Mouse (Mus musculus) T-helper 17 cell (primary cell): ENCODE measurements around the gene Phyh.

Experiments used
- in situ Hi-C, 2 experiments: fragments of 300-600 bp; cut with MboI, MseI; formaldehyde crosslinking; loops; 1 replicate in 1 of 2; 2 replicates in 1 of 2; pipeline ENCODE4 v1.15.1; 2025; ENCODE audit warnings: high pct_unique_total_duplicates in 2 of 2

Gene Phyh

DNA sequence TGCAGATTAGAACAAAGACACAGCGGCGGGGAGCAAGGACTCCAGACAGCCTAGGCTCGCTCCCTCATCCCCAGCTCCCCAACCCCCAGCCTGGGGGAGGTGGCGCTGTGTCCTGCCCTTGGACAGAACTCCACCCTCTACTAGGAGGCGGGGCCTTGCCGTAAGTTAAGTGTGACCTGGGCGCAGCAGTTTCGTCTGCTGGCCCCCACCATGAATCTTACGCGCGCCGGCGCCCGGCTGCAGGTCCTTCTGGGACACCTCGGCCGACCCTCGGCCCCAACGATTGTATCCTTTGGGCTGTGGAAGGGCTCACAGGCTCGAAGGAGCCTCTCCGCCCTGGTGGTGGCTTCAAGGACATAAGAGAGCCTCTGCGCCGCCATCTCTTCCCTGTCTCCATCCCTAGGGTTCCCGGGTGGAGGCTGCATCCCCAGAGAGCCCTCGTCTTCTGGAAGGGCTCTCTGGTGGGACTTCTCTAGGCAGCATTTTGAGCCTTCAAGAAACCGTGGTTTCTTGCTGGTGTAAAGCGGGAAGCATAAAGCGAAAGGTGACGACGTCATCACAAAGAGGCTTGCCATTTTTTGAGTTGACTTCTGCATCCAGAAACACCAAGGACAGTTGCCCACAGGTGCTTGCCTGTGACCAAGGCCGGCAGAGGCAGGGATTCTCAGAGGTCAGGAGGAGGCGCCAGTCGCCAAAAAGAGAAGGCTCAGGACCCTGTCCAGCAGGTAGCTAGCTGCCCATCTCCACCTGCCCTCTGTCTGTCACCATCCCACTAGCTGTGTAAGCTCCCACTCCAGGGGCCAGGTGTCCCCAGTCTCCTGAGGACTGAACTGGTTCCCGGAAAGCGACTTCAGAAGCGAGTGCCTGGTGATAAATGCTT is at the start of gene Phyh:
Phyh (plus strand) TSS at position 160 of the 880 bp plus-strand sequence.
- in situ Hi-C loops: loop anchor here (5.0 to 10.0 kb wide), 2 partner anchors 73 to 1426 kb away; no protein-coding TSS in a partner anchor

DNA sequence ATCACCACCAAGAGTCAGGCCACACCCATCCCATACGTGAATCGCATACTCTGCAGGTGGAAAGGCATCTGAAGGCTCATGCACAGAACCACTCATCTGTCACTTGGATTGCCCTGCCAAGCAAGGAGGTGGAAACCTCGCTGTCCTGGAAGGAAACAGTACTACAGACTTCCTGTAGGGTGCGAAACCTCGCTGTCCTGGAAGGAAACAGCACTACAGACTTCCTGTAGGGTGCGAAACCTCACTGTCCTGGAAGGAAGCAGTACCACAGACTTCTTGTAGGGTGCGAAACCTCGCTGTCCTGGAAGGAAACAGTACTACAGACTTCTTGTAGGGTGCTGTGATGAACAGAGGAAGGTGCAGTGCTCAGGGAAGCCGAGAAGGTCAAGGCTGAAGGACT is 46.1 kb upstream of the Phyh start:
- in situ Hi-C loops: loop anchor here in 1 of 2 experiments (5.0 to 25.0 kb wide), 2 partner anchors 260 to 385 kb away; no protein-coding TSS in a partner anchor

DNA sequence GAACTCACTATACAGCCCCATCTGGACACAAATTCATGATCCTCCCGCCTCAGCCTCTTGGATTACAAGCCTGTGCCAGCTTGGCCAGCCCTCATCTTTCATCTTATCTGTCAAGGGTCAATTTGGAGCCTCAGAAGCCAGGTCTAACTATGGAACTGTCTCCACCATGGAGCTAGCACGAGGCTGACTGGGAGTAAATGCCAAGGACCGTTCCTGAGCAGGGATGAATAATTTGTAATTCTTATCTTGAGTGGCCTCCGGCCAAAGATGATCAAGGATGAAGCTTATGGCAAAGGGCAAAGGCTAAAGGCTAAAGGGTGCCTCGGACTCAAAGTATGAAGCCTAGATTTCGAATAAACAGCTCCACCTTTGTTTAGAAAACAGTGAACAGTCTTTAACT is 45.5 kb upstream of the Phyh start:
- in situ Hi-C loops: loop anchor here in 1 of 2 experiments (5.0 to 25.0 kb wide), 2 partner anchors 261 to 386 kb away; no protein-coding TSS in a partner anchor

DNA sequence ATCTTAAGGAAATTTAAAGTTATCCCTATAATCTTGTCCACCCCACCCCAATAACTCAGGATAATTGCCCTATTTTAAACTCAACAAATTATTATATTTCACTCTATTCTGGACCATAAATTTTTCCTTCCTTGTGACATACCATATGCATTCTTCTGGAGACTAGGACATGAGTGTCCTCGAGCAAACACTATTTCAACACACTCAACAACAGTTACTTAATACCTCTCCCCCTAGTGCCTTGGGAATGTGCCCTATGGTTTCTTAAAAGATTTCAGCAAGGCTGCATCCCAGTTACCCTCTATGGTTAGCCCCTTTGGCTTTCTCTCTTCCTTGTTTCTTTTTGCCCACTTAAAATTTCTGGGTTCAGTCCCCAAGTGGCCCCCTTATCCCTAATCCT is 43.7 kb upstream of the Phyh start:
- in situ Hi-C loops: no loop called here

DNA sequence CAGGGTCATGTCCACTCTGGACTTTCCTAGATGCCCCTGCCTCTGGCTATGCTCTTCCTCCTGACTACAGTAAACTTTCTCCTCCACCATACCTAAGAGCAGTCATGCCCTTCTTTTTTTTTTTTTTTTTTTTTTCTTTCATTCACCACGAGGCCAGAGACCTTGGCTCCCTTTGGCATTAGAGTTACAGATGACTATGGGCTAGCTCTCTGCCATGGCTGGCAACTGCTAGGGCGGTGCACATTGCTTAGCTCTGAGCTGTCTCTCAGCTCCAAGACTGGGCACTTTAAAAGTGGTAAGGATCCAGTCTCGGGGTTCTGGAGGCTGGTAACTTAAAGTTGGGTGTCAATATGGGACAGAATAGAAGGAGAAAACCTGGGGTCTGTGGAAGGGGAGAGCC is 42.7 kb upstream of the Phyh start:
- in situ Hi-C loops: no loop called here

DNA sequence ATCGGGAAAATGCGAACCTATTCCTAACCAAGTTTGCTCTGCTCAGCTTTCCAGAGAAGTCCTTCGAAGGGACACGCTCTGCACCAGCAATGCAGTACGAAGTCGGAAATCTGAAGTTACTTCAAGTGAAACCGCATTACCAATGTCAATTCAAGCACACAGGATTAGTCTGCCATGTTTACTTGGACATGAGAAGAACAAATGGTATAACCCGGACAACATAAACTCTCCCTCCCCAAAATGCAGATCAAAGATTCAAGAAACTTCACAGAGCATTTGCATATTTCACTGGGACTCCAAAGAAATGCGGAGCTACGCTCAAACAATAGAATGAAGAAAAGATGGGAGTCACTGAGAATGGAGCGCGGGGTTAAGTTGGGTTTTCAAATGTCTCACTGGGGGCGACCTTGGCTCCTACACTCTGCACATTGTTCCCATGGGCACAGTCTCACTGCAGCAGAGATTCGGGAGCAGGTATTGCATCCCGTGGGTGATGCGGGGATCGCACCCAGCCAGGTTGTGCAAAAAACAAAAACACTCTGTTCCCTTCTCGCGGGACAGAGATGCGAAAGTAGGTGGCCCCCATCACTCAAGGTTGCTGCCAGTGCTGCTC is 38.0 kb upstream of the Phyh start:
- in situ Hi-C loops: loop anchor here (10.0 kb wide), 2 partner anchors 1366 to 1546 kb away; partner anchors contain the start of genes Acbd7 (in 1 of the 2), Cdnf (in 1 of the 2), Gm45902 (in 1 of the 2) and Hspa14 (in 1 of the 2)

DNA sequence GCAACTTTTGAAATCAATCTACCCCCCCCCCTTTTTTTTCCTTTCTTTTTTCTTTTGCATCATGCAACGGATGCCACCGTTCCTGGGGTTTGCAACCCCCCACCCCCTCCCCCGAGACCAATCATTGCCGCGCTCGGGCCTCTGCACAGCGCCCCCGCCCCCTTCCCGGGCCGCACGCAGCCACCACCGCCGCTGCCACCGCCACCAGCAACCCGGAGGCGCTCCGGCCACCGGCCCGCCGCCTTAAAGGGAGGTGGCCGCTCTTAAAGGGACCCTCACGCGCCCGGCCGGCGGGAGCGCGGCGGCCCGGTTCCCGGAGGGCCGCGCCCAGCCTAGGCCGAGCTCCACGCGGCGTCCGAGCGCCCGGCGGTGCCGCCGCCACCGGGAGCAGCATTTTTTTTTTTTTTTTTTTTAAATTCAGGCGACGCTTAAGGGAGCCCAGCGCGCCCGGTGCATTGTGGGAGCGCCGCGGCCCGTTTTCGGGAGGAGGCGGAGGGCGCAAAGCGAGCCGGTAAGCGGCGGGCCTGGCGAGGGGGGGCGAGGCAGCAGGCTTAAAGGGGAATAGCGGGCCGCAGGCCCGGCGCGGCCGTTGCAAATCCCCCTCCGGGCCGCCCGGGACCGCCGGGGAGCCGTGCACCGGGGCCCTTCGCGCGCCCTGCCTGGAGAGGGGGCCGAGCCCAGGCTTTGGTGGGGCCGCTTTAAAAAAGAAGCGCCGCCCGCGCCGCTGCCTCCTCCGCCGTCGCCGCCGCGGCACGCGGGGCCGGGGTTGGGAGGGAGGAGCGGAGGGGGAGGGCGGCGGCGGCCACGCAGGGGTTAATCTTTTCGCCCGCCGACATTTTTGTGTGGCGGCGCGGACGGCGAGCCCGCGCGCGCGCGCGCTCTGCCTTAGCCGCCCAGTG is 37.2 kb upstream of the Phyh start, which contains the start of gene Sephs1:
Sephs1 (plus strand) TSS at position 215 of the 899 bp plus-strand sequence.
- in situ Hi-C loops: loop anchor here (10.0 kb wide), 2 partner anchors 1367 to 1547 kb away; partner anchors contain the start of genes Acbd7 (in 1 of the 2), Cdnf (in 1 of the 2), Gm45902 (in 1 of the 2) and Hspa14 (in 1 of the 2)

DNA sequence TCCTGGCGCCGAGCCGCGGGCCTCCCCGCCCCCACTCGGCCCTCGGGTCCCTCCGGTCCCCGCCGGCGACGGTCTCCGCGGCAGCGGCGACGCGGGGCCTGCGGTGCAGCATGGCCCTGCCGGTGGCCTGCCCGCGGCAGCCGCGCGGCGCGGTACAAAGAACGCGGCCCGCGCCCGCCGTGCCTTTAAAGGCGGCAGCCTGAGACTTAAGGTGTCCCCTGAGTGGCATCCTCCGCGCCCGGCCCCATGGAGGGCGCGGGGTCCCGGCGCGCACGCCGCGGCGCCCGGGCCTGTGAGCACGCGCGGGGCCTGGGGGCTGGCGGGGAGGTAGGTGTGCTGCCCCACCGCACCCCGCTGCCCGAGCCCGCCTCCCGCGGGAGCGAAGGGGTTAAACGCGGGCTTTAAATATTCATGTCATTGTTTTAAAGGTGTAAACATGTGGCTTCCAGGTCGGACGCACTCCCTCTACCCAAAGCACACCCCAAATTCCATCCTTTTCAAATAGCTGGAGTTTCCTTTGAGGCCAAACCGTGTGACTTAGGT is 36.5 kb upstream of the Phyh start:
- in situ Hi-C loops: loop anchor here (10.0 kb wide), 2 partner anchors 1368 to 1548 kb away; partner anchors contain the start of genes Acbd7 (in 1 of the 2), Cdnf (in 1 of the 2), Gm45902 (in 1 of the 2) and Hspa14 (in 1 of the 2)

DNA sequence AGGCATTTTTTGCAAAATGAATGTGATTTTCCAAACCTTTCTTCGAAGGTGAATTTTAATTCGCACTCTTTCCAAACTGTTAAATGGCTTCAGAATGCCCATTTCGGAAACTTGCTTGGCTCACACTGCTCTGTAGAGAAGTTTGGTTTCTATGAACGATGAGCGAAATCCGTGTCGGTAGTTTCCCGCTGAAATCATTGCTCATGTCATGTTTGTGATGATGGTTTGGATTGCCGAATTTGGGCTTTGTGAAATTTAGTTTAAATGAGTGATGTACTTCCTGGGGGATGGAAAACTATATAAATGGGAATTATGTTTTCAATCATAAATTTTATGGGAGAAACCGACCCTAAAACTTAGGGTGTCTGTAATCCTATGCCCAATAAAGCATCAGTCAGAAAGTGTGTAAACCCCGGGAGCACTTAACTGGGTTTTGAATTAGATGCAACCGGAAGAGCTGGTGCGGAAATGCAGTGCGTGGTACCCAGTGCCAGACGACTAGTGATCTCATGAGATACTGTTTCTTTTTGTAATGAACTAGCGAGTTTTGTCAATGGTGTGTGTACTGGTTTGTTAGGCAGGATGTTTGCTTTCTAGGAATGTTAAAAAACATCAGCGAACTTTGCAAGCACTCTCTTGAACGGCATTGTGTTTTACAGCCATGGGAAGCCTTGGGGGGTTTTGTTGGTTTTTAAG is 35.7 kb upstream of the Phyh start:
- in situ Hi-C loops: loop anchor here (10.0 kb wide), 2 partner anchors 1368 to 1548 kb away; partner anchors contain the start of genes Acbd7 (in 1 of the 2), Cdnf (in 1 of the 2), Gm45902 (in 1 of the 2) and Hspa14 (in 1 of the 2)

DNA sequence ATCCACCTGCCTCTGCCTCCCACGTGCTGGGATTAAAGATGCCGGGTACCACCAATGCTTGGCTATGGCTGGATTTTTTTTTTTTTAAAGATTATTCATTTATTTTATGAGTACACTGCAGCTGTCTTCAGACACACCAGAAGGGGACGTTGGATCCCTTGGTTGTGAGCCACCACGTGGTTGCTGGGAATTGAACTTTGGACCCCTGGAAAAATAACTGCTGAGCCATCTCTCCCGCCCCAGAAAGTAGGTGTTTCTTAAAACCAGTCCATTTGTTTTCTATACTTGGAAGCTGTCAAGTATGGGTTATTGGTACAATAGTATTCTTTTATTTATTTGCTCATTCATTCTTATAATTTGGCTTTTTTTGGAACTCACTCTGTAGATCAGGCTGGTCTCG is 31.9 kb upstream of the Phyh start:
- in situ Hi-C loops: loop anchor here (10.0 kb wide), 2 partner anchors 1372 to 1552 kb away; partner anchors contain the start of genes Acbd7 (in 1 of the 2), Cdnf (in 1 of the 2), Gm45902 (in 1 of the 2) and Hspa14 (in 1 of the 2)

DNA sequence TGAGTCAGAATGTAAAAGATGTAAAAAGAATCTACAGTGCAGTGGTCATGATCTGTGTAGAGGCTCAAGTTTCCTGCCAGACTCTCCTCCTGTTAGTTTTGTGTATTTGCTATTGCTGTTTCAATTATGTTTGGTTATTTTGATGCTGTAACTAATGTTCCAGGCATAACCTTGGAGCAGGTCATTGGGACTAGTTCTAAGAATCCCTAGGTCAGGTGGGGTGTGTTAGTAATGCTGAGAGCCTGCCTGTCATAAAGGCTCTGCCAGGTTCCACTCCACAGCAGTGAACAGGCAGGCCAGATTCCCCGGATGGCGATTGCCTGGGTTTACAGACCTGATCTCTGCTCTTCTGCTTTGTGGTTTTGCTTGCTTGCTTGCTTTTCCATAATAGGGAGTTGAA is 23.2 kb upstream of the Phyh start:
- in situ Hi-C loops: no loop called here

DNA sequence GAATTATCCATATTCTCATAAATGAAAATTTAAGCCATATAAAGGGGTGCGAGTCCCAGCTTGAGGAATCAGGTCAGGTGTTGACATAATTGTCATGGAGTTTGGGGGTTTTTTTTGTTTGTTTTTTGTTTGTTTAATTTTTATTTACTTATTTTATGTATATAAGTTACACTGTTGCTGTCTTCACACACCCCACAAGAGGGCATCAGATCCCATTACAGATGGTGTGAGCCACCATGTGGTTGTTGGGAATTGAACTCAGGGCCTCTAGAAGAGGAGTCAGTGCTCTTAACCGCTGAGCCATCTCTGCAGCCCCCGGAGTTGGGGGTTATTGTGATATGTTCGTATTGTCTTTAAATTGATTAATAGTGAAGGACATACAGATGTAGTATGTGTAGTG is 21.8 kb upstream of the Phyh start:
- in situ Hi-C loops: no loop called here

DNA sequence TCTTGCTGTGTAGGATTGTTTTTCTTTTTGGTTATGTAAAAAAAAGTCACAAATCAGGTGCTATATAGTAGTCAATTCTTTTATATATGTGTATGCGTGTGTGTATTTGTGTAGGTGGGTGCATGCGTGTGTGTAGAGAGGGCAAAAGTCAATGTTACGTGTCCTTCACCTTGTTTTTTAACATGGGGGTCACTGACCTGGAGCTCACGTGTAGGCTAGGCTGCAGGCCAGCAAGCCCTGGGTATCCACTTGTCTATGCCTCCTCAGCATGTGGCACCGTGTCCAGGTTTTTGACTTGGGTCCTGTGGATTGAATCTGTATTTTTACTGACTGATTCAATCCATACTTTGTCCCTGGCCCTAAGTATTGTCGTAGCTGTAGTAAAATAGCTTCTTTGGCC is 18.2 kb upstream of the Phyh start:
- in situ Hi-C loops: no loop called here

DNA sequence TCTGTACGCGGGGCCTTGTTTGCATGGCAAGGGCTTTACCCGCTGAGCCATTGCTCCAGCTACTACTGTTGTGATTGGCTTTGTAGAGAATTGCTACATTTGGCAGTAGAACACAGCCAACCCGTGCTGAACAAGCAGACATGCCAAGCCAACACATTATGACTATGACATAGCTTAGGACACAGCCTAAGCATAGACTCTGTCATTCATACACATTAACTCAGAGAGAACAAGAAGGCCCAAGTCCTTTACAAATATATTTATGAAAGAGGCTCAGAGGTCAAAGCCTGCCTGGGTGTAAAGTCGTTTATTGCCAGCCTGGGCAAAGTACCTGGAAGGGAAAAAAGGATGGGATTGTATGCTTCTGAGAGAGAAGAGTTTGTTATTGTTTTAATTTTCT is 16.5 kb upstream of the Phyh start:
- in situ Hi-C loops: no loop called here

DNA sequence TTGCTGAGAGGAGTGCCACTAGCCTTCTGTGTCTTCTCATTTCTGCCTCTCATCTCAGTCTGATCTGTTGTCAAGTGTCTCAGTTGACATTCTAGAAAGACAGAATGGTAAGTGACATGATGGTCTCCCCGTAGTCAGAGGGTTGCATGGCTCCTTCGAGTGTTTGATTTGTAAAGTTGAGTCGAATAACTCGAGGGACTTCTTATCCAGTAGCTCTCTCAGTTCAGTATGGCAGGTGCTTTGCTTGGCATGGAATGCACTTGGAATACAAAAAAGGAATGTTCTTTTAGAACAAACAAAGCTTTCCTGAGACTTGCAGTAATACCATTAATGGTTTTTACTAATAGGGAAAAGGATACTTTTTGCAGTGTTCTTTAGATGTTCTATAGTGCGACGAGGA is 11.7 kb upstream of the Phyh start:
- in situ Hi-C loops: no loop called here

DNA sequence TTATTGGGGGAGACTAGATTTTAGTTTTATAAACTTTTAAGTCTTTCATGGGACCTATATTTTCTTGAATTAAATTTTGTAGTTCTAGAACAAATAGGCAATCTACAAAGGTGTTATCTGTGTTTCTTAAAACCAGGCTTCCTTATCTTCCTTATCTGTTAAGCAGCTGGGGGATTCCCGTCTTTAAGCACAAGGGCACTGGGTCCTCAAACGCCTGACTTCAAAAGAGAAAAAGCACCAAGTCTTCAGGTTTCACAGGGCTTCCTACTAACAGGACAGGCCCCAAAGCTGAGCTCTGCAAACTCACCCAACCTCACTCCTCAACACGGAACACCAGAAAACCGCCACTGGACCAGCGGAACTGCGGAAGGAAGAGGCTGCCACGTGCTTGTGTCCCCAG is 10.9 kb upstream of the Phyh start:
- in situ Hi-C loops: no loop called here

DNA sequence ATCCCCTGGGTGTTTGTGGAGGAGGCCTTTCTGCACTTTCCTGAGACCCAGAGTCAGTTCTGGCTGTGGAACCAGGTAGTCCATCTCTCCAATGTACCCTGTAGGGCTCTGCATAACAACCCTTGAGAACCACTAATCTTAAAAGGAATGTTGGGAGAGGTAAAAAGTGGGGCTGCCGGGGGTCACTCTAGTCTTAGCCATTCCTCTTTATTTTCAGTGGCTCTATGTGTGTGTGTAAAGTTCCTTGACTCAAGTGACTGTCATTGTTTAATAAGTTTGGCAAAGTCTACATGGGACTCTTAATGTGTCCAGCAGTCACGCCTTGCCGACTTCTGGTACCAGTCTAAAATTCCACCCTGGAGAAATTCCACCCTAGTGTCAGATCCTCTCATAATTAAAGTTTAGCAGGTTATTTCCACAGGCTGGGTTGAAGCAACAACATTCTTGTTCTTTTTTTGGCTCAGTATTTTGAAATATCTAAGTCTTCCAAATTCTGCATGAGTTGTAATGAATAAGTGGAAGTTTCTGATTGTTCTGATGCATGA is 10.0 kb upstream of the Phyh start:
- in situ Hi-C loops: no loop called here

DNA sequence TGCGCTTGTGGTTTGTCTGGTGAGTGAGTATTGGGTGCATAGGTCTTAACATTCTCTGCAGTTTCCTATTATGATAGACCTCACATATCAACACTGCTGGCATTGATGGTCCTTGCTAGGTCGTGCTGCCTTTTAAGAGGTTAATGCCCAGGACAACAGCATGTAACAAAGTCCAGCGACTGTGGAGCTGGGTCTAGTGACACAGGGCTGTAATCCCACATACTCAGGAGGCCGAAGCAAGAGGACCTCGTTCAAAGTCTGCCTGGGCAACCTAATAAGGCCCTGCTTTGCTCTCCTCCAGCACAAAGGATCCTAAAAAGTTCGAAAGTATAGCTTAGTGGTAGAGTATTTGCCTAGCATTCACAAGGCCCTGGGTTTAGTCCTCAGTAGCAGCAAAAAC is 8.9 kb upstream of the Phyh start:
- in situ Hi-C loops: loop anchor here in 1 of 2 experiments (5.0 to 10.0 kb wide), 2 partner anchors 92 to 1435 kb away; no protein-coding TSS in a partner anchor

DNA sequence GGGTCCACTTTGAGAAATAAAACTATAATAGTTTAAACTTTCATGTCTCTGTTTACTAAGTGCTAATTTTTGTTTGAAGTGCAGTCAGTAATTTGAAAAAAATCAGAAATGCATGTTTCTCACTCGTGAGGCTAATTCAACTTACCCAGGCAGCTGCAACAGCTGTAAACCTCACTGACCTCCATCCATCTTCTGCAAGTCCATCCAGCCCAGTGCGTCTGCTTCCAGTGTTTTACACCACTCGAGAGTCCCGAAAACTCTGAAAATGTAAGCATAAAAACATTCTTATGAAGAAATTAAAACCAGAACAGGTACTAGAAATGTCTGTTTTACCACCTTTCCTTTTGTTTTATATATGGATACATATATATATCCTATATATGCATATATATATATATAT is 8.3 kb upstream of the Phyh start:
- in situ Hi-C loops: loop anchor here in 1 of 2 experiments (5.0 to 10.0 kb wide), 2 partner anchors 92 to 1434 kb away; no protein-coding TSS in a partner anchor
